Mouse (Mus musculus) testis, adult 10 weeks (tissue): ENCODE data around the gene Ccdc187. TPM values are rescaled to one million over a fixed set of nuclear protein-coding genes. Genes with fewer than 3 reads are reported as not detected.

Experiments used
- polyA plus RNA-seq: library from polyadenylated mRNA; stranded (reverse); fragments of 350-450 nt; fragmentation: Illumina TruSeq; extraction: RNeasy Lipid Tissue Mini Kit (QIAGEN cat#74804); gene quantifications from one replicate; pipeline ENCODE4 v1.2.3, GENCODE M21; 2014; ENCODE audit warnings: low read depth, low replicate concordance

Ccdc187 gene
- polyA plus RNA-seq = 3.1 TPM

GRCm38 (mm10) chr2:26294457-26294856 is at the start of gene Ccdc187:
Ccdc187 (minus strand) TSS chr2:26294557.

DNA sequence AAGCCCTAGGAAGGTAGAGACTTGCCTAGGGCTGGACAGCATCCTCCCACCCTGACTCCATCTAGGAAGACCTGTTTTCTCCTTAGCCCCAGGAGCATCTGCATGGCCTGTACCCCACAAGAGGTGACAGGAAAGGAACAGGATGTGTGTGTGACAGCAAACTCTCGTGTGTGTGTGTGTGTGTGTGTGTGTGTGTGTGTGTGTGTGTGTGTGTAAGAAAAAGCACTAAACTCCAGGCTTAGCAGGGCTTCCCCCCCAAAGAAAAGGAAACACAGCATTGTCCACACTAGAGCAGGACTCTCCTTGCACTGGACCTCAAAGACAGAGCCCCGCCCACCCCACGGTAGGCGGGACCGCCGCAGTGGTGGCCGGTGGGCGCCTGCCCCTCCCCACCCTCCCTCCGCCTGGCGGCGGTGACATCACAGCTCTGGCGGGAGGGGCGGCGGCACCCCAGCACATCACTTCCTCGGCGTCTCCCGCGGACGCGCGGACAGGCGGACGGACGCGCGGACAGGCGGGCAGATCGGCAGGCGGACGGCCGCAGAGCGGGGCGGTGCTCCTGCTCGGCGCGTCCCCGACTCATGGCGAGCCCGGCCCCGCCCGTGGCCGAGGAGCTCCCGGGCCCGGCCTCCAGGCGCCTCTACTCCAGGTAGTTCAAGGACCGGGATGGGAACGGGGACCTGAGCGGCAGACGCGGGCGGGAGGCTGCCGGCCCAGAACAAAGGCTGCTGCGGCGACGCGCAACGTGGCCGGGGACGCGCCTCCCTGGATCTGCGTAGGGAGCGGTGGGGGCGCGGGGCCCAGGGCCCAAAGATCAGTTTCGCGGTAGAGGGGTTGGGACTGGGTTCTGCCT is 20.9 kb upstream of the Ccdc187 start, which contains the start of gene Gpsm1:
Gpsm1 (plus strand) TSS at position 444 of the 853 bp plus-strand sequence.

GRCm38 (mm10) chr2:26237290-26237782 is 57.0 kb downstream of the Ccdc187 start, which contains the start of gene Qsox2:
Qsox2 (minus strand) TSS chr2:26237525.

DNA sequence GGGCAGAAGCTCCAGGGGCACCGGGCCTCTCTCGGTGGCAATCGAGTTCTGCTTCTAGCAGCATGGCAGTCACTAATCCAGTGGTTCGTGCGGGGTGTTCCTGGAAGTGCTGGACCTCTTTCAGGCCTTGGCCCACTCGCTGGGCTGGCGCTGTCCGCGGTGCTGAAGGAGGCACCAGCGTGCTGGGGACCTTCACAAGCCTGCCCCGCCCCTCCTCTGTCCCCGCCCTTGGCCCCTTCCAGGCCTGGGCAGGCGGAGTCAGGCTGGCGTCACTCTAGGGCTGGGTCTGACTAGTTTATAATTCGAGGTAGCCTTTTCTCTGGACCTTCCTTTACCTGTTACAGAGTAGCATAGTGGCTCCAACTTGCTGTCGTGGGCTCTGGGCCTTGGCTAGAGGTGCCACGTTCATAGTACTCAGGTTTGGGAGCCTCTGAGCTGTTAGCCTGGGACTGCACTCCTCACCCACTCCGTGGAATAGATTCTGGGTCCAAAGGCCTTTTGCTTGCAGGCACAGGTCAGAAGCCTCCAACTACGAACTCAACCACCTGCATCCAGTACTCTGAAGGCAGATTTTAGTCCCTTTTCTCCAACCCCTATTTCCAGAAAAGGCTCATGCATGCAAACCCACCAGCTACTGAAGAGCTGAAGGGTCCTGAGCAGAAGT is 86.1 kb downstream of the Ccdc187 start, which contains the start of gene Lhx3:
Lhx3 (minus strand) TSS at position 164 of the 664 bp plus-strand sequence.

Other genes with a start within 250 kb of the Ccdc187 start
- gene Nacc2, start 171.3 kb downstream of the Ccdc187 start, polyA plus RNA-seq = 3.0 TPM
- not detected for gene Lhx3, start 86.3 kb downstream of the Ccdc187 start, polyA plus RNA-seq
- gene Qsox2, start 57.0 kb downstream of the Ccdc187 start, polyA plus RNA-seq = 20.2 TPM
- 1.6 TPM for gene Gpsm1, start 21.0 kb upstream of the Ccdc187 start, polyA plus RNA-seq
- 0.57 TPM for gene Dnlz, start 57.6 kb upstream of the Ccdc187 start, polyA plus RNA-seq
- not detected for gene Card9, start 66.4 kb upstream of the Ccdc187 start, polyA plus RNA-seq
- gene Snapc4, start 86.1 kb upstream of the Ccdc187 start, polyA plus RNA-seq = 8.1 TPM
- gene Entr1, start 94.8 kb upstream of the Ccdc187 start, polyA plus RNA-seq = 164 TPM
- 155 TPM for gene Pmpca, start 94.8 kb upstream of the Ccdc187 start, polyA plus RNA-seq
- gene Inpp5e, start 114.6 kb upstream of the Ccdc187 start, polyA plus RNA-seq = 13.5 TPM
- 44.7 TPM for gene Sec16a, start 150.7 kb upstream of the Ccdc187 start, polyA plus RNA-seq
- gene Notch1, start 222.1 kb upstream of the Ccdc187 start, polyA plus RNA-seq = 0.17 TPM